In the genomic region with DNA sequence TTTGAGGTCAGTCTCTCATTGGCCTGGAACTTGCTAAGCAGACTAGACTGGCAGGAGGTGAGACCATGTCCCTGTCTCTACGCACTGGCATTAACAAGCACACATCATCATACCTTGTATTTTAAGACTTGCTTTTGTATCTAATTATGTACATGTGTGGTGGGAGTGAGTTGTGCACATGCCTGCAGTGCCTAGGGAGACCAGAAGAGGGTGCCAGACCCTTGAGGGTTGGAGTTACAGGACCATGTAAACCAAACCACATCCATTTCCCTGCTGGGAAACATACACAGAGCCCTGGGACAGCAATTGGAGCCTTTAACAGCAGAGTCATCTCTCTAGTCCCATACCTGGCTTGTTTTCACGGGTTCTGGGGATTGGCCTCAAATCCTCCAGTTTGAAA, we compare ENCODE assay signal across 9 mouse cellular contexts. TPM values are rescaled to one million over a fixed set of nuclear protein-coding genes. Genes with fewer than 3 reads are reported as not detected.
DNase-seq lines count a peak whose midpoint lies in the region; ATAC-seq and TF ChIP-seq lines count a peak whose summit lies in the region.
"Had no signal": no experiment of that assay in that cellular context is flagged by ENCODE, and none has a peak within 500 bp of the region (broad histone marks: within the 10 kb centered on the region; RNA-seq: fewer than 3 reads in every experiment).

No protein-coding gene starts in this region.

- WGBS in heart, postnatal 0 days, result 47% methylated on average over 2 of the region's 2 CpGs
- WGBS in lung, postnatal 0 days, result 56% methylated on average over 2 of the region's 2 CpGs
- 66% methylated on average over 2 of the region's 2 CpGs for WGBS in stomach, postnatal 0 days
- 57% methylated on average over 2 of the region's 2 CpGs for whole genome bisulfite sequencing in heart, embryonic 10.5 days

- no peak for TF ChIP-seq EP300 in heart, postnatal 0 days (IDR thresholded peaks at IDR 0.05; ENCODE audit: low read depth)
- no peak for TF ChIP-seq EP300 in lung, postnatal 0 days (IDR thresholded peaks at IDR 0.05)
- no peak for TF ChIP-seq EP300 in stomach, postnatal 0 days (optimal IDR thresholded peaks at IDR 0.05)

- no peaks in the 10 kb centered on the region for H3K4me1 ChIP-seq in heart, postnatal 0 days (ENCODE audit: control insufficient read depth, insufficient read depth)
- no peaks in the 10 kb centered on the region for H3K4me1 ChIP-seq in lung, postnatal 0 days (ENCODE audit: insufficient read depth, low read depth, low read length)
- 0 out of 2 replicates have a peak, but pooled peaks cover 2% of the 10 kb centered on the region for H3K4me1 ChIP-seq in stomach, postnatal 0 days (replicated peaks; ENCODE audit: control insufficient read depth, insufficient read depth)
- H3K4me1 ChIP-seq in heart, embryonic 10.5 days, result no peaks in the 10 kb centered on the region

- intact Hi-C loops in heart, postnatal 25 days (cut with DNase I), result no loop called here

- no peaks in the 10 kb centered on the region for H3K9me3 ChIP-seq in heart, postnatal 0 days (replicated peaks; ENCODE audit: control insufficient read depth, low read length)
- H3K9me3 ChIP-seq in lung, postnatal 0 days (ENCODE audit: low read length), result no peaks in the 10 kb centered on the region
- H3K9me3 ChIP-seq in stomach, postnatal 0 days (ENCODE audit: control insufficient read depth, low read length), result no peaks in the 10 kb centered on the region
- H3K9me3 ChIP-seq in heart, embryonic 10.5 days, result no peaks in the 10 kb centered on the region

- CTCF ChIA-PET in Patski (lab: Charles Lee), result no interaction called here

- no peaks in the 10 kb centered on the region for H3K36me3 ChIP-seq in heart, postnatal 0 days (replicated peaks; ENCODE audit: control insufficient read depth, insufficient read depth, low read length)
- H3K36me3 ChIP-seq in lung, postnatal 0 days (ENCODE audit: insufficient read depth, low read length), result no peaks in the 10 kb centered on the region
- no peaks in the 10 kb centered on the region for H3K36me3 ChIP-seq in stomach, postnatal 0 days (ENCODE audit: control insufficient read depth, insufficient read depth, low read length)
- no peaks in the 10 kb centered on the region for H3K36me3 ChIP-seq in heart, embryonic 10.5 days

- TF ChIP-seq CTCF in heart, postnatal 0 days (IDR thresholded peaks at IDR 0.05; ENCODE audit: low read depth), result peak; percentile 25
- peak; percentile 59 for TF ChIP-seq CTCF in lung, postnatal 0 days (IDR thresholded peaks at IDR 0.05)
- peak; percentile 71 for TF ChIP-seq CTCF in Patski (IDR thresholded peaks at IDR 0.05)
- peak; percentile 62 for TF ChIP-seq CTCF in stomach, postnatal 0 days (IDR thresholded peaks at IDR 0.05; ENCODE audit: low read depth)

- H3K4me3 ChIP-seq in heart, postnatal 0 days (ENCODE audit: low read depth, low read length), result no peak overlapping the region
- H3K4me3 ChIP-seq in lung, postnatal 0 days (ENCODE audit: low read depth, low read length), result no peak overlapping the region
- no peak overlapping the region for H3K4me3 ChIP-seq in stomach, postnatal 0 days (ENCODE audit: low read depth, low read length)
- H3K4me3 ChIP-seq in heart, embryonic 10.5 days, result no peak overlapping the region

- H3K9ac ChIP-seq in heart, postnatal 0 days (replicated peaks; ENCODE audit: low read depth, low read length), result no peak overlapping the region
- H3K9ac ChIP-seq in lung, postnatal 0 days (replicated peaks; ENCODE audit: low read depth), result no peak overlapping the region
- no peak overlapping the region for H3K9ac ChIP-seq in stomach, postnatal 0 days (ENCODE audit: low read length)

- H3K4me2 ChIP-seq in heart, postnatal 0 days (ENCODE audit: low read depth, low read length), result no peak overlapping the region
- H3K4me2 ChIP-seq in lung, postnatal 0 days (replicated peaks; ENCODE audit: low read depth, low read length), result no peak overlapping the region
- H3K4me2 ChIP-seq in stomach, postnatal 0 days (replicated peaks; ENCODE audit: low read depth), result no peak overlapping the region

- no peaks in the 10 kb centered on the region for H3K27me3 ChIP-seq in heart, postnatal 0 days (ENCODE audit: control insufficient read depth, insufficient read depth, low read length)
- H3K27me3 ChIP-seq in lung, postnatal 0 days (replicated peaks; ENCODE audit: insufficient read depth, low read length), result no peaks in the 10 kb centered on the region; the same call in 1 of the 2 replicates
- no peaks in the 10 kb centered on the region for H3K27me3 ChIP-seq in Patski
- no peaks in the 10 kb centered on the region for H3K27me3 ChIP-seq in stomach, postnatal 0 days (ENCODE audit: control insufficient read depth, insufficient read depth, low read length)
- no peaks in the 10 kb centered on the region; the same call in 1 of the 2 replicates for H3K27me3 ChIP-seq in heart, embryonic 10.5 days (ENCODE audit: insufficient read depth, poor library complexity, severe bottlenecking)

- no peak for ATAC-seq in heart, postnatal 0 days (ENCODE audit: insufficient read depth, low read depth)
- ATAC-seq in lung, postnatal 0 days, result no peak
- no peak for ATAC-seq in Patski
- ATAC-seq in stomach, postnatal 0 days (ENCODE audit: low FRiP score, low TSS enrichment), result no peak

- no peak overlapping the region for H3K27ac ChIP-seq in heart, postnatal 0 days (ENCODE audit: low read depth)
- no peak overlapping the region for H3K27ac ChIP-seq in lung, postnatal 0 days (ENCODE audit: low read length)
- H3K27ac ChIP-seq in stomach, postnatal 0 days (replicated peaks), result no peak overlapping the region
- H3K27ac ChIP-seq in heart, embryonic 10.5 days, result no peak overlapping the region

- DNase-seq in heart, postnatal 0 days (ENCODE audit: low spot score), result no peak
- DNase-seq in heart, adult 8-10 months (ENCODE audit: low spot score), result no peak
- DNase-seq in lung, postnatal 0 days (ENCODE audit: low spot score), result no peak
- no peak for DNase-seq in lung, postnatal 36 days
- DNase-seq in Patski (ENCODE audit: low read depth, low spot score), result no peak
- DNase-seq in stomach, postnatal 0 days (ENCODE audit: low spot score), result no peak
- no peak for DNase-seq in heart, postnatal 25 days (ENCODE audit: low spot score)
- DNase-seq in heart, embryonic 10.5 days (ENCODE audit: low spot score), result no peak

- POLR2A ChIA-PET in Patski (lab: Charles Lee), result no interaction called here

- in situ Hi-C loops in Patski (cut with MboI; ENCODE audit: low pct_unique_long_range_greater_than_20kb), result no loop called here

RNA-seq across cellular contexts. Expression of a gene that starts 6.0 kb away (rescaled TPM):
- 6.4 and 7.2 TPM in 2 replicates for total RNA-seq in heart, postnatal 0 days (2014; rRNA removed; ENCODE audit: low replicate concordance)
- 4.9 and 5.0 TPM in 2 replicates for polyA plus RNA-seq in heart, postnatal 0 days (2015; fragmentation: Nextera tagmentation; extraction: Ambion mirVana)
- 1 to 10 TPM; 3.5 to 4.2 (median 3.8) TPM for total RNA-seq in heart, adult 8-10 months (2022)
- polyA plus RNA-seq in lung, postnatal 0 days (2015; fragmentation: Nextera tagmentation; extraction: Ambion mirVana), result 8.3 and 9.0 TPM in 2 replicates
- 22.7 TPM for polyA plus RNA-seq in Patski (2021)
- polyA plus RNA-seq in stomach, postnatal 0 days (2015; fragmentation: Nextera tagmentation; extraction: Ambion mirVana), result 10.2 and 10.5 TPM in 2 replicates
- total RNA-seq in heart, postnatal 25 days (2021), result 1 to 10 TPM; 4.1 to 4.3 TPM
- polyA plus RNA-seq in heart, embryonic 10.5 days (2016; fragmentation: Nextera tagmentation; extraction: Ambion mirVana), result 9.0 and 12.4 TPM in 2 replicates

RNA-seq across cellular contexts. Expression of a gene that starts 18.8 kb away (rescaled TPM):
- 0.39 and 1.2 TPM in 2 replicates for total RNA-seq in heart, postnatal 0 days (2014; rRNA removed; ENCODE audit: low replicate concordance)
- 0.41 and 0.43 TPM in 2 replicates for polyA plus RNA-seq in heart, postnatal 0 days (2015; fragmentation: Nextera tagmentation; extraction: Ambion mirVana)
- total RNA-seq in heart, adult 8-10 months (2022), result 1 to 10 TPM; 1.1 to 2.0 (median 1.7) TPM
- polyA plus RNA-seq in lung, postnatal 0 days (2015; fragmentation: Nextera tagmentation; extraction: Ambion mirVana), result 0.73 and 1.1 TPM in 2 replicates
- not detected for polyA plus RNA-seq in Patski (2021)
- polyA plus RNA-seq in stomach, postnatal 0 days (2015; fragmentation: Nextera tagmentation; extraction: Ambion mirVana), result 1.4 and 1.8 TPM in 2 replicates
- 1 to 10 TPM; 1.3 to 1.5 TPM for total RNA-seq in heart, postnatal 25 days (2021)
- 0.44 and 0.68 TPM in 2 replicates for polyA plus RNA-seq in heart, embryonic 10.5 days (2016; fragmentation: Nextera tagmentation; extraction: Ambion mirVana)
- total RNA-seq: monocyte, adult 5-6 weeks had no signal
